Mouse (Mus musculus) gastrocnemius, postnatal 10 days (tissue): ENCODE measurements around the gene Rassf7. TPM values are rescaled to one million over a fixed set of nuclear protein-coding genes. Genes with fewer than 3 reads are reported as not detected.

Source experiments
- DNase-seq: peaks from one replicate; pipeline ENCODE4 v3.0.0; 2021; ENCODE audit warnings: mixed read lengths
- total RNA-seq, 2 experiments: library from RNA; stranded (reverse); gene quantifications; 2 replicates each; pipeline ENCODE4 v1.2.3; 2021

Gene Rassf7
- total RNA-seq, 2 experiments from 2014 or later: 2.1 to 2.8 TPM

GRCm38 (mm10) chr7:141196619-141197282 is 18.9 kb upstream of the Rassf7 start:
- DNase-seq: no peak

- DNase-seq: no peak
Measured at GRCm38 (mm10) chr7:141198121-141198520, 17.5 kb upstream of the Rassf7 start.

- DNase-seq: no peak
Measured at GRCm38 (mm10) chr7:141204546-141204945, 11.1 kb upstream of the Rassf7 start.

DNA sequence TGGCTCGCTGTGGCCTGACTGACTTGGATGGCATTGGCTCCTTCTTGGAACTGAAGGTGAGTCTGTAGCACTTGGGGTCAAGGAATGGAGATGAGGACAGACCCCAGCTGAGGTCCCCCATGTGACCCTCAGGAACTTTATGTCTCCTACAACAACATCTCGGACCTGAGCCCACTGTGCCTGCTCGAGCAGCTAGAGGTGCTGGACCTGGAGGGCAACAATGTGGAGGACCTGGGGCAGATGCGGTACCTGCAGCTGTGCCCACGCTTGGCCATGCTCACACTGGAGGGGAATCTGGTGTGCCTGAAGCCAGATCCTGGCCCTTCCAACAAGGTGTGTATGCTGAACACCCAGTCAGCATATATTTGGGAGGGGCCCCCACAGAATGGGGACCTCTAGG is 10.2 kb upstream of the Rassf7 start:
- DNase-seq: no peak

- no peak for DNase-seq
Measured at GRCm38 (mm10) chr7:141206182-141206937, 9.3 kb upstream of the Rassf7 start.

DNA sequence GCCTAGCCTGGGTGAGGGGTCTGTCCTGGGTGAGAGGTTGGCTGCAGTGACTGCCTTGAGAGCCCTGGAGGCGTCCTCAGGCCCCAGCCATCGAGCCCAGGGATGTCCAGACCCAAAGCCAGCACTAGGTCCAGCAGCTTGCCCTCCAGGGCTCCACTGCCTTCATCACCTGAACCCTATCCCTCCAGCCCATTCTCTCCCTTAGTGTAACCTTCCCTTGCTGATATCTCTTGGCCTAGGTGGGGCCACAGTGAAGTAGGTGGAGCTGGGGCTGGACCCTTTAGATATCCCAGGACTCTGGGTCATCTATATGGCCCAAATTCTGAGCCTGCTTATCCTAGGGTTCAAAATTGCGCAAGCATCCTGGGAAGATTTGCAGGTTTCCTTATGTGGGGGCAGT is 6.1 kb upstream of the Rassf7 start:
- DNase-seq: no peak

GRCm38 (mm10) chr7:141210137-141210536 is 5.5 kb upstream of the Rassf7 start:
- DNase-seq: no peak

DNA sequence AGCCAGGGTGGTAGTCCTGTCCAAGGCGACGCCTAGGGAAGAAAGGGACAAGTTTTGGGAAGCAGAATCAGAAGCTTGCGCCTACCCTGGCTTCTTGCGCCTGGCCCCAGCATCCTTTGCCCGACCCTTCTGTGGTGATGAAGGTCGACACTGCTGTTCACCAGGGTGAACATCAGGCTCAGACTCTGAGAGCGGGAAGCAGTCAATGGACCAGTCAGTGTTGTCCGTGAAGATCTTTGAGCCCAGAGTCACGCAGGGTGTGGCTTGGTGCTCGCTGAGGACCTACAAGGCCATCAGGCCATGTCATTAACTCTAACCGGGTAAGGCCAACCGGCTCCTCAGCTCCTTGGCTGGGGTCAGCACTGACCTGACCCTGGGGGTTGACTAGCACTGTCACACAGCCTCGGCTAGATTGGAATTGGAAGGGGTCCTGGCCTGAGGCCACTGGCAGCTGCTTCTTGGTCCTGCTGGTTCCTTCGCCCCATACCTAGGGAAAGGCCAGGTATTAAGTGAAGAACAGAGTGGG is 5.0 kb upstream of the Rassf7 start:
- DNase-seq: no peak

GRCm38 (mm10) chr7:141213133-141213532 is 2.5 kb upstream of the Rassf7 start:
- DNase-seq: no peak

GRCm38 (mm10) chr7:141213605-141214235 is 1.9 kb upstream of the Rassf7 start, which contains the start of gene Lmntd2:
TSS of gene Lmntd2 (minus strand) at chr7:141214080.
- DNase-seq: no peak

DNA sequence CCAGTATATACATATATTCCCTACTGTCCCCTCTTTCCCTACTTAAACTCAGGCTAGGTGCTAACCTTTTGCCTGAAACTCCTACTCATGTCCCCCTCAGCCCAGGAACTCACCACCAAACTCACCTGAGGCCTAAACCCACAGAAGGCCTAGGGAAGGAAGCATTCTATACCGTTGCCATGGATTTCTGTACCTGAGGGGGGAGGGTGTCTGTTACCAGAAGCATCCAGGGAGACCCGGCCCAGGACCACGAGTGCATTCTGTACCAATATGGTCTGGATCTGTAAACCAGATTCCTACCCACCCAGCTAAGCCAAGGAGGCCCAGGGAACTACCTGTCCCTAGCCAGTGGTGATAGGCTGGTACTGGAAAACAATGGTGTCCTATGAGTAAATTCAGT is 1.4 kb upstream of the Rassf7 start:
- no peak for DNase-seq

GRCm38 (mm10) chr7:141215880-141216733 is 447 bp downstream of the Rassf7 start:
- DNase-seq: peak; percentile 31

- DNase-seq: no peak
Measured at GRCm38 (mm10) chr7:141216894-141217293, 1.2 kb downstream of the Rassf7 start.

GRCm38 (mm10) chr7:141217343-141218013 is 1.8 kb downstream of the Rassf7 start:
- DNase-seq: no peak

GRCm38 (mm10) chr7:141218141-141218540 is 2.5 kb downstream of the Rassf7 start:
- DNase-seq: no peak

- DNase-seq: no peak
Measured at GRCm38 (mm10) chr7:141218557-141219133, 3.0 kb downstream of the Rassf7 start.

DNA sequence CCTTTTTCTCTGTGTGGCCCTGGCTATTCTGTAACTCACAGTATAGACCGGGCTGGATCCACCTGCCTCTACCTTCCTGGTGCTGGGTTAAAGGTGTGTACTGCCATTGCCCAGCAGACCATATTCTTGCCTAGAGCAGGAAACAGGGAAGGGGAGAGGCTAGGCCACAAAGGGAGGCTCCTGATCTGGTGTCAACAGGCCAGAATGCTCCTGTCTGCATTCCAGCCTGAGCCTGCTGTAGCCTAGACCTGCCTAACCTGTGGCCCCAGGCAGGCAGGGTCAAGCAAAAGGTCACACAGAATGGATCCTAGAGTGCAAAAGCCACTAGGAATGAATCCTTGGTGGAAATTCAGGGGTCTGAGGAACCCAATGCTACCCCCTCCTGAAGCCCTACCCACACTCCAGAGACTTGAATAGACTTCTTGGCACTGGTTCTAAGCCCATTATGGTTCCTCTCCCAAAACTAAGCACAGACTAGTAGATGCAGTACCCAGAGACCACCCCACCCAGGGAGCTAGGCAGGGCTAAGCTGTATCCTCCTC is 4.0 kb downstream of the Rassf7 start:
- no peak for DNase-seq

- no peak for DNase-seq
Measured at GRCm38 (mm10) chr7:141220377-141220776, 4.7 kb downstream of the Rassf7 start.

GRCm38 (mm10) chr7:141221249-141222125 is 5.8 kb downstream of the Rassf7 start:
- DNase-seq: peak; percentile 93

DNA sequence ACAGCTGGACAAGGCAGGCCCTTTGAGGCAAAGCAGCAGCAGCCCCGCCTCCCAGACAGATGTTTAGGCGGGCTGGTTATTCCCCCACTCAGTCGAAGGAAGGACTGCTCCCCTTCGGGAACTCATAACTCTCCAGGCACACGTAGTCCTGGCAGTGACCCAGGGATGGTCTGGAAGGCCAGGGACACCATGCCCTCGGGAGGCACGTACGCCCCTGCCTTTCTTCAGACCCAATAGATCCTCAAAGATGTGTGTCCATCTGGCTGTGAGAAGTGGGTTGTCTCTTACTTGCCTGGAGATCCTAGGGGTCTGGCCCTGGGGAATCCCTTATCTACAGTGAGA is 6.4 kb downstream of the Rassf7 start:
- no peak for DNase-seq
